Mouse (Mus musculus) kidney, embryonic 14.5 days (tissue): ENCODE results near the gene Sh3pxd2b. TPM values are rescaled to one million over a fixed set of nuclear protein-coding genes. Genes with fewer than 3 reads are reported as not detected.

Source experiments
- ATAC-seq: fragments of 200-750 bp; cut with Nextera tagmentation; 2 replicates; pipeline ENCODE4 v1.8.0; 2017; ENCODE audit warnings: moderate number of reproducible peaks, mild to moderate bottlenecking, moderate TSS enrichment, moderate library complexity; ENCODE audit not compliant: low FRiP score, low TSS enrichment
- H3K27ac ChIP-seq: fragments of 300-500 bp; sonication (generic); 2 replicates; pipeline ENCODE4 v1.5.1; 2014; ENCODE audit warnings: low read depth, mild to moderate bottlenecking, low read length, moderate library complexity, mixed read lengths
- H3K27me3 ChIP-seq: fragments of 300-500 bp; sonication (generic); 2 replicates; pipeline ENCODE4 v1.6.1; 2014; ENCODE audit warnings: mild to moderate bottlenecking, low read length; ENCODE audit not compliant: control insufficient read depth, insufficient read depth
- H3K36me3 ChIP-seq: fragments of 300-500 bp; sonication (generic); 2 replicates; pipeline ENCODE4 v1.6.1; 2014; ENCODE audit warnings: low read length, mixed read lengths; ENCODE audit not compliant: control insufficient read depth, insufficient read depth
- H3K4me1 ChIP-seq: fragments of 300-500 bp; sonication (generic); 2 replicates; pipeline ENCODE4 v1.6.1; 2014; ENCODE audit warnings: low read length, mixed read lengths; ENCODE audit not compliant: control insufficient read depth, insufficient read depth
- H3K4me2 ChIP-seq: fragments of 300-500 bp; sonication (generic); replicated peaks from 2 replicates; pipeline ENCODE4 v1.6.1; 2014; ENCODE audit warnings: low read depth, mild to moderate bottlenecking, low read length
- H3K4me3 ChIP-seq: fragments of 300-500 bp; sonication (generic); 2 replicates; pipeline ENCODE4 v1.5.1; 2014; ENCODE audit warnings: mild to moderate bottlenecking, low read length
- H3K9ac ChIP-seq: fragments of 300-500 bp; sonication (generic); 2 replicates; pipeline ENCODE4 v1.6.1; 2014; ENCODE audit warnings: low read depth, mild to moderate bottlenecking, low read length, moderate library complexity
- H3K9me3 ChIP-seq: fragments of 300-500 bp; sonication (generic); 2 replicates; pipeline ENCODE4 v1.6.1; 2016; ENCODE audit warnings: low read length; ENCODE audit not compliant: control insufficient read depth
- WGBS: fragments of 180-500 bp; shearing (Covaris S2); extraction: QIAGEN DNeasy Blood & Tissue Kit; methylation state at CpG from one replicate; pipeline ENCODE4 v1.1.7; 2014; 5-methylcytosine and 5-hydroxymethylcytosine counted together
- polyA plus RNA-seq: library from polyadenylated mRNA; unstranded; fragments of >200 nt; fragmentation: Nextera tagmentation; extraction: Ambion mirVana; gene quantifications from 2 replicates; pipeline ENCODE4 v1.2.1, GENCODE M21; 2014

The Sh3pxd2b gene
- polyA plus RNA-seq, 1 experiment from 2014 or later: 25.2 TPM

- Histone ChIP-seq H3K9ac (no peak overlapping the region), H3K27me3 (no peaks in the 10 kb centered on the region), H3K4me3 (no peak overlapping the region), H3K9me3 (no peaks in the 10 kb centered on the region), H3K4me1 (no peaks in the 10 kb centered on the region), H3K27ac (no peak overlapping the region), H3K36me3 (no peaks in the 10 kb centered on the region), H3K4me2 (no peak overlapping the region)
- no peak for ATAC-seq
- WGBS: 75% methylated on average over 3 of the region's 3 CpGs
Observed at GRCm38 (mm10) chr11:32474725-32475124, 127.1 kb downstream of the Sh3pxd2b start.

- Histone ChIP-seq H3K4me1 (no peaks in the 10 kb centered on the region), H3K9me3 (no peaks in the 10 kb centered on the region), H3K9ac (no peak overlapping the region), H3K4me3 (no peak overlapping the region), H3K36me3 (no peaks in the 10 kb centered on the region), H3K27ac (no peak overlapping the region), H3K27me3 (no peaks in the 10 kb centered on the region), H3K4me2 (no peak overlapping the region)
- 89% methylated on average over 5 of the region's 5 CpGs for WGBS
- ATAC-seq: no peak
Observed at GRCm38 (mm10) chr11:32475487-32476236, 128.0 kb downstream of the Sh3pxd2b start.

Other genes with a start within 250 kb of the Sh3pxd2b start
- gene Il9r, start 147.5 kb upstream of the Sh3pxd2b start, polyA plus RNA-seq: not detected in 2 replicates
- gene Snrnp25, start 142.4 kb upstream of the Sh3pxd2b start, polyA plus RNA-seq: 71.7 and 90.6 TPM in 2 replicates
- gene Rhbdf1, start 125.5 kb upstream of the Sh3pxd2b start, polyA plus RNA-seq: 28.0 and 39.5 TPM in 2 replicates
- 35.6 and 39.8 TPM in 2 replicates for gene Mpg, start 121.3 kb upstream of the Sh3pxd2b start, polyA plus RNA-seq
- 27.5 and 45.5 TPM in 2 replicates for gene Nprl3, start 80.1 kb upstream of the Sh3pxd2b start, polyA plus RNA-seq
- gene Hba-x, start 71.4 kb upstream of the Sh3pxd2b start, polyA plus RNA-seq: 87.6 and 90.7 TPM in 2 replicates
- 2,390 and 2,705 TPM in 2 replicates for gene Hba-a1, start 64.3 kb upstream of the Sh3pxd2b start, polyA plus RNA-seq
- 0.69 and 1.6 TPM in 2 replicates for gene Hbq1b, start 60.9 kb upstream of the Sh3pxd2b start, polyA plus RNA-seq
- 5,998 and 6,905 TPM in 2 replicates for gene Hba-a2, start 51.3 kb upstream of the Sh3pxd2b start, polyA plus RNA-seq
- 0.77 TPM in 1 of 2 replicates, not detected in the other for gene Hbq1a, start 47.8 kb upstream of the Sh3pxd2b start, polyA plus RNA-seq
- 47.9 and 61.5 TPM in 2 replicates for gene Ubtd2, start 107.5 kb downstream of the Sh3pxd2b start, polyA plus RNA-seq
- 0.43 and 0.46 TPM in 2 replicates for gene Efcab9, start 184.3 kb downstream of the Sh3pxd2b start, polyA plus RNA-seq
- 3.5 TPM in 2 replicates for gene Stk10, start 185.5 kb downstream of the Sh3pxd2b start, polyA plus RNA-seq